Mouse (Mus musculus) liver (tissue): ENCODE results near the gene Krt25.

Source experiments
- DNase-seq: peaks from one replicate; pipeline ENCODE4 v3.0.0-alpha.2; 2020; ENCODE audit warnings: mixed read lengths

The Krt25 gene

GRCm38 (mm10) chr11:99275624-99276023 is 47.1 kb downstream of the Krt25 start:
- no peak for DNase-seq

DNA sequence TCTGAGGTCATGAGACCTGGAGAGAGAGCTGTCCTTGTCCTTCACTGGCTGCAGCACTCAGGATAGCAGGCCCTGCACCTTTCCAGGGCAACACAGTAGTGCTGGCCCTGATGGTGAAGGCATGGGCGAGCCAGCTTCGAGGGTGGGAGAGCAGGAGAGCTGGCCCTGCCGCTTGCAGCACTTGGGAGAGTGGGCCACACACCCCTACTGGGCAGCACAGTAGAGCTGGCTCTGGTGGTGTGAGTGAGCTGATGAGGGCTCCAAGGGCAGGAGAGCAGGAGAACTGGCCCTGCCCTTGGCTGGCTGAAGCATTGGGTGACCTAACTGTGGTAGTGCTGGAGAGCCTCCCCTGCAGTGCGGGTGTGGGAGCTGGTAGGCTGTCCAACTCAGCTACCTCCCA is 50.0 kb downstream of the Krt25 start:
- no peak for DNase-seq

DNA sequence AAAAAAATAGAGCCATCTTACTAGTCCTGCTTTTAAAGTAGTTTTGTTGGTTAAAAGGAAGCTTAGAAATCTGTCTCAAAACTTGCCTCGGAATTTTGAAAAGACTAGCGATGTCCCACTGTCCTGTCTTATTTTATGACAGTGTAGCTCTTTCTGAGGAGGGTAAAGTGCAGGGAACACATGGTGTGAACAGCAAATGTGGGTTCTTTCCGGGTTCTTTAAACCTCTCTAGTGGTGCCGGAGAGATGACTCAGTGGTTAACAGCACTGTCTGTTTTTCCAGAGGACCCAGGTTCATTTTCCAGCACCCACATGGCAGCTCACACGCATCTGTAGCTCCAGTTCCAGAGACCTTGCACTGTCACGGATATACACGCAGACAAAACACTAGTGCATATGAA is 53.6 kb downstream of the Krt25 start:
- no peak for DNase-seq

- DNase-seq: no peak
Measured at GRCm38 (mm10) chr11:99265796-99266195, 57.0 kb downstream of the Krt25 start.
